In the genomic region with DNA sequence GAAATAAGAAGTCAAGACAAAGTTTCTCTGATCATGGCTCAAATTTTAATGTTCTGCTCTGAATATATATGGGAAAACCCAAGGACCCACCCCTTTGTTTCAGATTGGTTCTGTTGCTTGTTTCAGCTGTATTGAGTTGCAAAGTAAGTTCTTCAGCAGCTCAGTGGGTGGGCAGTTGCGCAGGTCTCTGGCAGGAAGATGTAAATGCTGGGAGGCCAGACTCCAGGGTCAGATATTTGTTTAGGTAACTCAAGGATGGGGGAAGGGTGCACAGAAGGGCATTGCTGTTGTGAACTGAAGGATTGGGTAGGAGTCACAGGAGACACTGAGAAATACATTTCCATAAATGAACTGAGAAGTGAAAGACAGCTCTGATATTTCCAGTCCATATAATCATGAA, we compare ENCODE assay signal across 18 mouse cellular contexts.
"Had no signal": no experiment of that assay in that cellular context is flagged by ENCODE, and none has a peak within 500 bp of the region (broad histone marks: within the 10 kb centered on the region; RNA-seq: fewer than 3 reads in every experiment).

No protein-coding gene starts in this region.

- H3K36me3 ChIP-seq: midbrain, embryonic 10.5 days; midbrain, embryonic 12.5 days; neural tube, embryonic 13.5 days; neural tube, embryonic 15.5 days had no signal

- ATAC-seq: midbrain, embryonic 16.5 days had no signal

- H3K9me3 ChIP-seq: midbrain, embryonic 12.5 days had no signal

- DNase-seq: lung, embryonic 14.5 days; lung, postnatal 10 days; lung, postnatal 4 days; midbrain, embryonic 14.5 days; retina, postnatal 1 day; right cerebral cortex, adult 18-20 months; right cerebral cortex, postnatal 25 days; right cerebral cortex, postnatal 4 days; spleen, adult 18-20 months; thymus, adult 18-20 months; thymus, postnatal 14 days; thymus, postnatal 36 days had no signal

- H3K9ac ChIP-seq: lung, embryonic 14.5 days; midbrain, embryonic 12.5 days; neural tube, embryonic 13.5 days; neural tube, embryonic 15.5 days had no signal

- H3K27ac ChIP-seq: midbrain, embryonic 10.5 days; midbrain, embryonic 12.5 days; neural tube, embryonic 13.5 days; neural tube, embryonic 15.5 days had no signal

- H3K27me3 ChIP-seq: midbrain, embryonic 12.5 days; neural tube, embryonic 13.5 days; neural tube, embryonic 15.5 days had no signal

- H3K4me2 ChIP-seq: lung, embryonic 14.5 days; midbrain, embryonic 12.5 days; neural tube, embryonic 13.5 days; neural tube, embryonic 15.5 days had no signal

- H3K4me1 ChIP-seq: midbrain, embryonic 10.5 days; midbrain, embryonic 12.5 days; neural tube, embryonic 13.5 days; neural tube, embryonic 15.5 days had no signal

- H3K4me3 ChIP-seq: midbrain, embryonic 10.5 days; midbrain, embryonic 12.5 days; myocyte; neural tube, embryonic 13.5 days; neural tube, embryonic 15.5 days had no signal
